Mouse (Mus musculus): ENCODE results near the gene Pald1. TPM values are rescaled to one million over a fixed set of nuclear protein-coding genes. Genes with fewer than 3 reads are reported as not detected.

Pald1 gene
- polyA plus RNA-seq, 1 experiment from 2014 or later = 14.5 TPM

GRCm38 (mm10) chr10:61400407-61400806, 17.1 kb upstream of the Pald1 start:
- H3K4me2 ChIP-seq (replicated peaks) = no peak overlapping the region
- no peaks in the 10 kb centered on the region for H3K27me3 ChIP-seq (replicated peaks)
- 84% methylated on average over 5 of the region's 5 CpGs for WGBS
- no peaks in the 10 kb centered on the region for H3K9me3 ChIP-seq
- H3K36me3 ChIP-seq = no peaks in the 10 kb centered on the region
- no peak for ATAC-seq
- no peak overlapping the region for H3K4me3 ChIP-seq (replicated peaks)
- H3K9ac ChIP-seq = no peak overlapping the region
- no peak overlapping the region for H3K27ac ChIP-seq
- no peaks in the 10 kb centered on the region for H3K4me1 ChIP-seq (replicated peaks)

- Histone ChIP-seq H3K9me3 (no peaks in the 10 kb centered on the region), H3K36me3 (no peaks in the 10 kb centered on the region), H3K27me3 (replicated peaks) (no peaks in the 10 kb centered on the region), H3K4me2 (replicated peaks) (no peak overlapping the region), H3K4me3 (replicated peaks) (no peak overlapping the region), H3K27ac (no peak overlapping the region), H3K9ac (no peak overlapping the region), H3K4me1 (replicated peaks) (peaks cover 6% of the 10 kb centered on the region; the same call in 1 of the 2 replicates)
- ATAC-seq = peak; percentile 77
- 20% methylated on average over 13 of the region's 13 CpGs for WGBS
These were observed 15.9 kb upstream of the Pald1 start for GRCm38 (mm10) chr10:61399156-61399734.

GRCm38 (mm10) chr10:61398125-61398524, 14.8 kb upstream of the Pald1 start:
- H3K9me3 ChIP-seq = no peaks in the 10 kb centered on the region
- H3K36me3 ChIP-seq = no peaks in the 10 kb centered on the region
- H3K4me1 ChIP-seq (replicated peaks) = peaks cover 6% of the 10 kb centered on the region; the same call in 1 of the 2 replicates
- no peak for ATAC-seq
- H3K4me3 ChIP-seq (replicated peaks) = no peak overlapping the region
- no peaks in the 10 kb centered on the region for H3K27me3 ChIP-seq (replicated peaks)
- no peak overlapping the region for H3K9ac ChIP-seq
- H3K4me2 ChIP-seq (replicated peaks) = no peak overlapping the region
- WGBS = 53% methylated on average over 3 of the region's 3 CpGs
- H3K27ac ChIP-seq = no peak overlapping the region

GRCm38 (mm10) chr10:61394476-61395136, 11.3 kb upstream of the Pald1 start:
- no peak overlapping the region for H3K4me3 ChIP-seq (replicated peaks)
- ATAC-seq = peak; percentile 27; the same call in 1 of the 2 replicates
- no peaks in the 10 kb centered on the region for H3K27me3 ChIP-seq (replicated peaks)
- peak overlapping the region; percentile 5 for H3K4me2 ChIP-seq (replicated peaks)
- H3K9me3 ChIP-seq = no peaks in the 10 kb centered on the region
- H3K36me3 ChIP-seq = no peaks in the 10 kb centered on the region
- peaks cover 12% of the 10 kb centered on the region; the same call in 1 of the 2 replicates for H3K4me1 ChIP-seq (replicated peaks)
- no peak overlapping the region for H3K9ac ChIP-seq
- H3K27ac ChIP-seq = peak overlapping the region; percentile 17; the same call in 1 of the 2 replicates
- 16% methylated on average over 9 of the region's 9 CpGs for WGBS

- H3K9me3 ChIP-seq = no peaks in the 10 kb centered on the region
- 36% methylated on average over 4 of the region's 4 CpGs for WGBS
- no peak overlapping the region for H3K4me3 ChIP-seq (replicated peaks)
- H3K36me3 ChIP-seq = no peaks in the 10 kb centered on the region
- no peak for ATAC-seq
- peaks cover 12% of the 10 kb centered on the region; the same call in 1 of the 2 replicates for H3K4me1 ChIP-seq (replicated peaks)
- 0 out of 2 replicates have a peak overlapping the region, but pooled peaks have one; percentile 13 for H3K27ac ChIP-seq
- H3K9ac ChIP-seq = no peak overlapping the region
- H3K4me2 ChIP-seq (replicated peaks) = no peak overlapping the region
- no peaks in the 10 kb centered on the region for H3K27me3 ChIP-seq (replicated peaks)
These were observed 9.3 kb upstream of the Pald1 start for GRCm38 (mm10) chr10:61392584-61392983.

GRCm38 (mm10) chr10:61390148-61390547, 6.8 kb upstream of the Pald1 start:
- no peak overlapping the region for H3K4me3 ChIP-seq (replicated peaks)
- no peak for ATAC-seq
- H3K36me3 ChIP-seq = no peaks in the 10 kb centered on the region
- no peak overlapping the region for H3K27ac ChIP-seq
- peaks cover 21% of the 10 kb centered on the region; the same call in 1 of the 2 replicates for H3K4me1 ChIP-seq (replicated peaks)
- H3K9me3 ChIP-seq = no peaks in the 10 kb centered on the region
- 62% methylated on average over 2 of the region's 2 CpGs for WGBS
- no peak overlapping the region for H3K9ac ChIP-seq
- no peaks in the 10 kb centered on the region for H3K27me3 ChIP-seq (replicated peaks)
- H3K4me2 ChIP-seq (replicated peaks) = no peak overlapping the region

GRCm38 (mm10) chr10:61389020-61389419, 5.7 kb upstream of the Pald1 start:
- no peak for ATAC-seq
- H3K4me1 ChIP-seq (replicated peaks) = peaks cover 21% of the 10 kb centered on the region
- 74% methylated on average over 5 of the region's 5 CpGs for WGBS
- no peak overlapping the region for H3K9ac ChIP-seq
- no peaks in the 10 kb centered on the region for H3K27me3 ChIP-seq (replicated peaks)
- H3K27ac ChIP-seq = no peak overlapping the region
- no peak overlapping the region for H3K4me3 ChIP-seq (replicated peaks)
- H3K9me3 ChIP-seq = no peaks in the 10 kb centered on the region
- no peaks in the 10 kb centered on the region for H3K36me3 ChIP-seq
- no peak overlapping the region for H3K4me2 ChIP-seq (replicated peaks)

- H3K4me2 ChIP-seq (replicated peaks) = no peak overlapping the region
- H3K4me1 ChIP-seq (replicated peaks) = peaks cover 35% of the 10 kb centered on the region
- no peaks in the 10 kb centered on the region for H3K36me3 ChIP-seq
- no peak overlapping the region for H3K4me3 ChIP-seq (replicated peaks)
- no peaks in the 10 kb centered on the region for H3K9me3 ChIP-seq
- no peak overlapping the region for H3K9ac ChIP-seq
- H3K27ac ChIP-seq = 0 out of 2 replicates have a peak overlapping the region, but pooled peaks have one; percentile 32
- no peaks in the 10 kb centered on the region for H3K27me3 ChIP-seq (replicated peaks)
- no peak for ATAC-seq
- whole genome bisulfite sequencing = 60% methylated on average over 6 of the region's 6 CpGs
These were observed 3.0 kb upstream of the Pald1 start for GRCm38 (mm10) chr10:61386284-61386683.

- Histone ChIP-seq H3K36me3 (no peaks in the 10 kb centered on the region), H3K9me3 (no peaks in the 10 kb centered on the region), H3K4me1 (replicated peaks) (peaks cover 43% of the 10 kb centered on the region), H3K4me3 (replicated peaks) (no peak overlapping the region), H3K27ac (no peak overlapping the region), H3K27me3 (replicated peaks) (no peaks in the 10 kb centered on the region), H3K9ac (no peak overlapping the region), H3K4me2 (replicated peaks) (no peak overlapping the region)
- WGBS = 67% methylated on average over 6 of the region's 6 CpGs
- ATAC-seq = no peak
These were observed 1.8 kb upstream of the Pald1 start for GRCm38 (mm10) chr10:61385174-61385573.

- no peak for ATAC-seq
- Histone ChIP-seq H3K9me3 (no peaks in the 10 kb centered on the region), H3K4me1 (replicated peaks) (peaks cover 56% of the 10 kb centered on the region), H3K4me3 (replicated peaks) (peak overlapping the region; percentile 67), H3K27ac (no peak overlapping the region), H3K4me2 (replicated peaks) (peak overlapping the region; percentile 99), H3K36me3 (no peaks in the 10 kb centered on the region), H3K9ac (peak overlapping the region; percentile 70), H3K27me3 (replicated peaks) (no peaks in the 10 kb centered on the region)
- WGBS = 8% methylated on average over 11 of the region's 11 CpGs
These were observed 351 bp upstream of the Pald1 start for GRCm38 (mm10) chr10:61383715-61384047.

- H3K4me3 ChIP-seq (replicated peaks) = peak overlapping the region; percentile 67
- H3K4me1 ChIP-seq (replicated peaks) = peaks cover 56% of the 10 kb centered on the region
- no peak overlapping the region for H3K27ac ChIP-seq
- peak overlapping the region; percentile 70 for H3K9ac ChIP-seq
- no peak; the same call in 1 of the 2 replicates for ATAC-seq
- no peaks in the 10 kb centered on the region for H3K9me3 ChIP-seq
- 2% methylated on average over 8 of the region's 8 CpGs for WGBS
- H3K36me3 ChIP-seq = no peaks in the 10 kb centered on the region
- H3K27me3 ChIP-seq (replicated peaks) = no peaks in the 10 kb centered on the region
- H3K4me2 ChIP-seq (replicated peaks) = peak overlapping the region; percentile 99
These were observed 1.0 kb downstream of the Pald1 start for GRCm38 (mm10) chr10:61382281-61382731.

GRCm38 (mm10) chr10:61381823-61382222, 1.5 kb downstream of the Pald1 start:
- H3K27ac ChIP-seq = no peak overlapping the region
- no peak overlapping the region for H3K9ac ChIP-seq
- peak overlapping the region; percentile 67 for H3K4me3 ChIP-seq (replicated peaks)
- no peaks in the 10 kb centered on the region for H3K9me3 ChIP-seq
- H3K36me3 ChIP-seq = no peaks in the 10 kb centered on the region
- H3K27me3 ChIP-seq (replicated peaks) = no peaks in the 10 kb centered on the region
- peak overlapping the region; percentile 99 for H3K4me2 ChIP-seq (replicated peaks)
- H3K4me1 ChIP-seq (replicated peaks) = peaks cover 55% of the 10 kb centered on the region
- 13% methylated on average over 8 of the region's 8 CpGs for WGBS
- no peak for ATAC-seq
